Mouse (Mus musculus) hindbrain, embryonic 14.5 days (tissue): ENCODE measurements around the gene Cdk14. TPM values are rescaled to one million over a fixed set of nuclear protein-coding genes. Genes with fewer than 3 reads are reported as not detected.

ENCODE experiments used
- ATAC-seq: fragments of 200-750 bp; cut with Nextera tagmentation; 2 replicates; pipeline ENCODE4 v1.8.0; 2017; ENCODE audit warnings: moderate number of reproducible peaks, mild to moderate bottlenecking, moderate TSS enrichment, moderate library complexity; ENCODE audit not compliant: low FRiP score
- DNase-seq: peaks from one replicate; pipeline ENCODE4 v3.0.0-alpha.2; 2015; ENCODE audit warnings: low spot score
- H3K27ac ChIP-seq: fragments of 300-500 bp; sonication (generic); 2 replicates; pipeline ENCODE4 v1.5.1; 2014; ENCODE audit warnings: mild to moderate bottlenecking, moderate library complexity
- H3K27me3 ChIP-seq: fragments of 300-500 bp; sonication (generic); 2 replicates; pipeline ENCODE4 v1.6.1; 2014; ENCODE audit warnings: mild to moderate bottlenecking, low read length, mixed read lengths; ENCODE audit not compliant: control insufficient read depth, insufficient read depth
- H3K36me3 ChIP-seq: fragments of 300-500 bp; sonication (generic); replicated peaks from 2 replicates; pipeline ENCODE4 v1.6.1; 2014; ENCODE audit not compliant: control insufficient read depth, insufficient read depth
- H3K4me1 ChIP-seq: fragments of 300-500 bp; sonication (generic); replicated peaks from 2 replicates; pipeline ENCODE4 v1.6.1; 2014; ENCODE audit warnings: antibody characterized with exemption, low read length, mixed read lengths; ENCODE audit not compliant: control insufficient read depth, insufficient read depth
- H3K4me2 ChIP-seq: fragments of 300-500 bp; sonication (generic); replicated peaks from 2 replicates; pipeline ENCODE4 v1.6.1; 2014; ENCODE audit warnings: mild to moderate bottlenecking, moderate library complexity
- H3K4me3 ChIP-seq: fragments of 300-500 bp; sonication (generic); replicated peaks from 2 replicates; pipeline ENCODE4 v1.5.1; 2014; ENCODE audit warnings: mild to moderate bottlenecking, low read length
- H3K9ac ChIP-seq: fragments of 300-500 bp; sonication (generic); 2 replicates; pipeline ENCODE4 v1.6.1; 2014
- H3K9me3 ChIP-seq: fragments of 300-500 bp; sonication (generic); 2 replicates; pipeline ENCODE4 v1.6.1; 2016; ENCODE audit warnings: low read length; ENCODE audit not compliant: control insufficient read depth
- WGBS: fragments of 180-500 bp; shearing (Covaris S2); extraction: QIAGEN DNeasy Blood & Tissue Kit; methylation state at CpG from one replicate; pipeline ENCODE4 v1.1.7; 2014; 5-methylcytosine and 5-hydroxymethylcytosine counted together
- polyA plus RNA-seq: library from polyadenylated mRNA; unstranded; fragments of >200 nt; fragmentation: Nextera tagmentation; extraction: Ambion mirVana; gene quantifications from 2 replicates; pipeline ENCODE4 v1.2.1, GENCODE M21; 2014

The Cdk14 gene
- polyA plus RNA-seq, 1 experiment from 2014 or later, result 55.6 TPM

GRCm38 (mm10) chr5:4853503-4853902 is 566.6 kb downstream of the Cdk14 start:
- 0 out of 2 replicates have a peak, but pooled peaks cover 3% of the 10 kb centered on the region for H3K4me1 ChIP-seq
- no peak overlapping the region for H3K4me3 ChIP-seq
- DNase-seq (no peak), ATAC-seq (no peak)
- no peaks in the 10 kb centered on the region for H3K9me3 ChIP-seq
- no peak overlapping the region for H3K27ac ChIP-seq
- no peaks in the 10 kb centered on the region for H3K36me3 ChIP-seq
- H3K27me3 ChIP-seq, result no peaks in the 10 kb centered on the region
- WGBS, result 96% methylated on average over 2 of the region's 2 CpGs
- no peak overlapping the region for H3K9ac ChIP-seq
- H3K4me2 ChIP-seq, result no peak overlapping the region

GRCm38 (mm10) chr5:4852711-4853320 is 567.3 kb downstream of the Cdk14 start:
- Histone ChIP-seq H3K9ac (no peak overlapping the region), H3K4me1 (0 out of 2 replicates have a peak, but pooled peaks cover 3% of the 10 kb centered on the region), H3K27ac (no peak overlapping the region), H3K9me3 (no peaks in the 10 kb centered on the region), H3K4me3 (no peak overlapping the region), H3K27me3 (no peaks in the 10 kb centered on the region), H3K4me2 (no peak overlapping the region), H3K36me3 (no peaks in the 10 kb centered on the region)
- ATAC-seq, result no peak
- DNase-seq, result no peak
- WGBS, result 83% methylated on average over 6 of the region's 6 CpGs

- Histone ChIP-seq H3K27me3 (no peaks in the 10 kb centered on the region), H3K27ac (no peak overlapping the region)
- no peak for ATAC-seq
Observed at GRCm38 (mm10) chr5:4851934-4852710, 568.0 kb downstream of the Cdk14 start.

GRCm38 (mm10) chr5:4851245-4851933 is 568.7 kb downstream of the Cdk14 start:
- H3K36me3 ChIP-seq, result no peaks in the 10 kb centered on the region
- 0 out of 2 replicates have a peak, but pooled peaks cover 3% of the 10 kb centered on the region for H3K4me1 ChIP-seq
- no peak for ATAC-seq
- H3K4me3 ChIP-seq, result no peak overlapping the region
- no peak overlapping the region for H3K4me2 ChIP-seq
- H3K9ac ChIP-seq, result no peak overlapping the region
- WGBS, result 82% methylated on average over 4 of the region's 4 CpGs
- no peak for DNase-seq
- H3K27me3 ChIP-seq, result no peaks in the 10 kb centered on the region
- no peaks in the 10 kb centered on the region for H3K9me3 ChIP-seq
- H3K27ac ChIP-seq, result no peak overlapping the region

More at GRCm38 (mm10) chr5:4851934-4852710, 568.0 kb downstream of the Cdk14 start:
- 0 out of 2 replicates have a peak, but pooled peaks cover 3% of the 10 kb centered on the region for H3K4me1 ChIP-seq
- WGBS, result 80% methylated on average over 9 of the region's 9 CpGs
- no peak overlapping the region for H3K4me2 ChIP-seq
- H3K9me3 ChIP-seq, result no peaks in the 10 kb centered on the region
- H3K9ac ChIP-seq, result no peak overlapping the region
- H3K36me3 ChIP-seq, result no peaks in the 10 kb centered on the region
- H3K4me3 ChIP-seq, result no peak overlapping the region
- no peak for DNase-seq

- no peaks in the 10 kb centered on the region for H3K9me3 ChIP-seq
- peak overlapping the region; percentile 56; the same call in 1 of the 2 replicates for H3K27ac ChIP-seq
- WGBS, result 10% methylated on average over 13 of the region's 13 CpGs
- peak; percentile 55; the same call in 1 of the 2 replicates for ATAC-seq
- peaks cover 10% of the 10 kb centered on the region for H3K27me3 ChIP-seq
- H3K4me3 ChIP-seq, result no peak overlapping the region
- peaks cover 15% of the 10 kb centered on the region for H3K4me1 ChIP-seq
- no peaks in the 10 kb centered on the region for H3K36me3 ChIP-seq
- no peak overlapping the region for H3K4me2 ChIP-seq
- H3K9ac ChIP-seq, result 0 out of 2 replicates have a peak overlapping the region, but pooled peaks have one; percentile 1
- DNase-seq, result no peak
Observed at GRCm38 (mm10) chr5:4834819-4835480, 585.2 kb downstream of the Cdk14 start.

- H3K36me3 ChIP-seq, result no peaks in the 10 kb centered on the region
- peaks cover 15% of the 10 kb centered on the region for H3K4me1 ChIP-seq
- H3K4me2 ChIP-seq, result 0 out of 2 replicates have a peak overlapping the region, but pooled peaks have one; percentile 20
- no peak for DNase-seq
- 9% methylated on average over 11 of the region's 11 CpGs for WGBS
- peaks cover 10% of the 10 kb centered on the region for H3K27me3 ChIP-seq
- no peak overlapping the region for H3K4me3 ChIP-seq
- peak; percentile 51; the same call in 1 of the 2 replicates for ATAC-seq
- peak overlapping the region; percentile 56; the same call in 1 of the 2 replicates for H3K27ac ChIP-seq
- 0 out of 2 replicates have a peak overlapping the region, but pooled peaks have one; percentile 10 for H3K9ac ChIP-seq
- H3K9me3 ChIP-seq, result no peaks in the 10 kb centered on the region
Observed at GRCm38 (mm10) chr5:4833940-4834339, 586.2 kb downstream of the Cdk14 start.

- DNase-seq (no peak), ATAC-seq (no peak)
- H3K9ac ChIP-seq, result no peak overlapping the region
- peaks cover 3% of the 10 kb centered on the region for H3K4me1 ChIP-seq
- no peak overlapping the region for H3K27ac ChIP-seq
- no peak overlapping the region for H3K4me2 ChIP-seq
- 88% methylated on average over 2 of the region's 2 CpGs for WGBS
- H3K36me3 ChIP-seq, result no peaks in the 10 kb centered on the region
- H3K27me3 ChIP-seq, result no peaks in the 10 kb centered on the region
- no peak overlapping the region for H3K4me3 ChIP-seq
- no peaks in the 10 kb centered on the region for H3K9me3 ChIP-seq
Observed at GRCm38 (mm10) chr5:4826886-4827285, 593.2 kb downstream of the Cdk14 start.

GRCm38 (mm10) chr5:4825951-4826350 is 594.2 kb downstream of the Cdk14 start:
- Histone ChIP-seq H3K27ac (no peak overlapping the region), H3K4me3 (no peak overlapping the region), H3K9ac (no peak overlapping the region), H3K9me3 (no peaks in the 10 kb centered on the region), H3K4me1 (peaks cover 10% of the 10 kb centered on the region), H3K36me3 (no peaks in the 10 kb centered on the region), H3K27me3 (no peaks in the 10 kb centered on the region), H3K4me2 (no peak overlapping the region)
- 69% methylated on average over 7 of the region's 7 CpGs for WGBS
- DNase-seq, result no peak
- no peak for ATAC-seq
